Mouse (Mus musculus): Measurements from ENCODE around the gene Wdr5. TPM values are rescaled to one million over a fixed set of nuclear protein-coding genes. Genes with fewer than 3 reads are reported as not detected.

The Wdr5 gene
- polyA plus RNA-seq, 1 experiment from 2014 or later = 44.3 TPM

GRCm38 (mm10) chr2:27476303-27477192, 38.4 kb upstream of the Wdr5 start:
- TF ChIP-seq CTCF (IDR thresholded peaks at IDR 0.05) = no peak
- ATAC-seq = no peak
- ChIA-PET POLR2A (no interaction called here), CTCF (no interaction called here)
- H3K27me3 ChIP-seq = no peaks in the 10 kb centered on the region
- no peak for DNase-seq (ENCODE audit: low read depth, low spot score)
- in situ Hi-C loops (cut with MboI; ENCODE audit: low pct_unique_long_range_greater_than_20kb) = no loop called here

- in situ Hi-C loops (cut with MboI; ENCODE audit: low pct_unique_long_range_greater_than_20kb) = no loop called here
- CTCF ChIA-PET = interaction anchor here (1.5 kb wide), 1 partner anchor 25 kb away, joined by 3 read pairs; no protein-coding TSS in a partner anchor
- POLR2A ChIA-PET = no interaction called here
- ATAC-seq = no peak
- H3K27me3 ChIP-seq = no peaks in the 10 kb centered on the region
- DNase-seq (ENCODE audit: low read depth, low spot score) = no peak
- TF ChIP-seq CTCF (IDR thresholded peaks at IDR 0.05) = no peak
Measured at GRCm38 (mm10) chr2:27479821-27480220, 35.1 kb upstream of the Wdr5 start.

- no peak for TF ChIP-seq CTCF (IDR thresholded peaks at IDR 0.05)
- in situ Hi-C loops (cut with MboI; ENCODE audit: low pct_unique_long_range_greater_than_20kb) = no loop called here
- DNase-seq (ENCODE audit: low read depth, low spot score) = no peak
- no peaks in the 10 kb centered on the region for H3K27me3 ChIP-seq
- CTCF ChIA-PET = interaction anchor here (1.5 kb wide), 1 partner anchor 25 kb away, joined by 3 read pairs; no protein-coding TSS in a partner anchor
- POLR2A ChIA-PET = no interaction called here
- no peak for ATAC-seq
Measured at GRCm38 (mm10) chr2:27480367-27480766, 34.6 kb upstream of the Wdr5 start.

DNA sequence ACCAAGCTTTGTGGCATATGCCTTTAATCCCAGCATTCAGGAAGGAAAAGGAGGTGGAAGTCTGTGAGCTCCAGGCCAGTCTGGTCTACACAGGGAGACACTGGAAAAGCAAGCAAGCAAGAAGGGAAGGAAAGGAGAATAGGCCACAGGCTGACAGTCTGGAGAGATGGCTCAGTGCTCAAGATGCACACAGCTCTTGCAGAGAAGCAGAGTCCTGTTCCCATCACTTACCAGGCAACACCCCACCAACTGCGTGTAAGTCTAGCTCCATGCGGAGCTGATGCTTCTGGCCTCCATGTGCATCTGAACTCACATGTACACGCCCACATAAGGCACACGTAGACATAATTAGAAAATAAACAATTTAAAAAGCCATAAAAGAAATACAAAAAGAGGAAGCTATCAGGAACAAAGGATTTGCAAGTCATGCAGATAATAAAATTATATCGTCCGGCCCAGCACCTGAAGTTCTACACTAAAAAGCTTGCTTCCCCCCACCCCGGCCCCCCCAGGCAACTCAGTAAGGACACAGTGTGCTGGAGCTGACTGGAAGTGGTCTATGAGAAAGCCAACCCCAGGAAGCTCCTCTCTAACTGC, 32.6 kb upstream of the Wdr5 start:
- ChIA-PET CTCF (no interaction called here), POLR2A (interaction anchor here (0.6 kb wide), 1 partner anchor 90 kb away, joined by 4 read pairs; no protein-coding TSS in a partner anchor)
- no peaks in the 10 kb centered on the region for H3K27me3 ChIP-seq
- in situ Hi-C loops (cut with MboI; ENCODE audit: low pct_unique_long_range_greater_than_20kb) = no loop called here
- no peak for ATAC-seq
- no peak for DNase-seq (ENCODE audit: low read depth, low spot score)
- TF ChIP-seq CTCF (IDR thresholded peaks at IDR 0.05) = no peak

GRCm38 (mm10) chr2:27486725-27487124, 28.2 kb upstream of the Wdr5 start:
- ChIA-PET CTCF (no interaction called here), POLR2A (no interaction called here)
- no peak for TF ChIP-seq CTCF (IDR thresholded peaks at IDR 0.05)
- DNase-seq (ENCODE audit: low read depth, low spot score) (no peak), ATAC-seq (no peak)
- in situ Hi-C loops (cut with MboI; ENCODE audit: low pct_unique_long_range_greater_than_20kb) = no loop called here
- peaks cover 5% of the 10 kb centered on the region for H3K27me3 ChIP-seq

DNA sequence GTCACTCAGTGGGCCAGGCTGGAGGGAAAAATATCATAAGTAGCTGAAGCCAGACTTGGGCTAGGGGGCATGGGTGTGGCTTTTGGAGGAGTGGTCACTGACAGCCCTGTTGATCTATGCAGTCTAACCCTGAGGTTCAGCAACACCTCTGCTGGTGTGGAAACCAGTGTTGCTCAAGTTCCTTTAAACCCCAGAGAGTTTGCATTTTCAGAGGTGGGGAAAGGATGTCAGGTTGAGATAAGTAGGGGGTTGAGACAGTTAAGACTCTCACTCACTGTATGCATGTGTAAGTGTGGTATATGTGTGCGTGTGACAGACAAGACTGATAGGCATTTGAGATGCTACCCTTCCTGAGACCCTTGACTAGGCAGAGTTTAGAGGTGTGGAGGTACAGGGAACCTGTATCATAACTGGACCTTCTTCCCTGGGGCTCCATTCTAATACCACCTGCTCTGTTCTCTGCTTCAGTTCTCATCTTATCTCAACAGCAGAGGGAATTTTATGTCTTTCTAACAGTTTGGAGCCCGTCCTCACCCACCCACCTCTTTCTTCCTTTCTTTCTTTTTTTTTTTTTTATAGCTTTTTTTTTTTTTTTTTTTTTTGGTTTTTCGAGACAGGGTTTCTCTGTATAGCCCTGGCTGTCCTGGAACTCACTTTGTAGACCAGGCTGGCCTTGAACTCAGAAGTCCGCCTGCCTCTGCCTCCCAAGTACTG, 27.5 kb upstream of the Wdr5 start:
- ChIA-PET CTCF (no interaction called here), POLR2A (no interaction called here)
- DNase-seq (ENCODE audit: low read depth, low spot score) (no peak), ATAC-seq (no peak)
- TF ChIP-seq CTCF (IDR thresholded peaks at IDR 0.05) = no peak
- H3K27me3 ChIP-seq = peaks cover 5% of the 10 kb centered on the region
- in situ Hi-C loops (cut with MboI; ENCODE audit: low pct_unique_long_range_greater_than_20kb) = no loop called here

DNA sequence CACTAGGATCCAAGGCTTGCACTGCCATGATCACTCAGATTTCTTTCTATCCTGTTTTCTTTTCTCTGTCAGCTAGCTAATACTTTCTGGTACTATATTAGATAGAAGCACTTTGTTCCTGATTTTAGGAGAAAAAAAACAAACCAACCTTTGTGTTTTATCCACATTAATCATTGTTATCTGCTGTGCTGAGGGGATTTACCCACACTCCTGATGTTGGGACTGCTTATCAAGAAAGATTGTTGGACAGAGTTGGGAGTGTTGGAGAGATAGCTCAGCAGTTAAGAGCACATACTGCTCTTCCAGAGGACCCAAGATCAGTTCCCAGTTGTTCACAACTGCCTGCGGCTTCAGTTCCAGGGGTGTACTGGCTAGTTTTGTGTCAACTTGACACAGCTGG, 26.6 kb upstream of the Wdr5 start:
- CTCF ChIA-PET = no interaction called here
- H3K27me3 ChIP-seq = peaks cover 5% of the 10 kb centered on the region
- ATAC-seq (no peak), DNase-seq (ENCODE audit: low read depth, low spot score) (no peak)
- POLR2A ChIA-PET = no interaction called here
- TF ChIP-seq CTCF (IDR thresholded peaks at IDR 0.05) = no peak
- in situ Hi-C loops (cut with MboI; ENCODE audit: low pct_unique_long_range_greater_than_20kb) = no loop called here

DNA sequence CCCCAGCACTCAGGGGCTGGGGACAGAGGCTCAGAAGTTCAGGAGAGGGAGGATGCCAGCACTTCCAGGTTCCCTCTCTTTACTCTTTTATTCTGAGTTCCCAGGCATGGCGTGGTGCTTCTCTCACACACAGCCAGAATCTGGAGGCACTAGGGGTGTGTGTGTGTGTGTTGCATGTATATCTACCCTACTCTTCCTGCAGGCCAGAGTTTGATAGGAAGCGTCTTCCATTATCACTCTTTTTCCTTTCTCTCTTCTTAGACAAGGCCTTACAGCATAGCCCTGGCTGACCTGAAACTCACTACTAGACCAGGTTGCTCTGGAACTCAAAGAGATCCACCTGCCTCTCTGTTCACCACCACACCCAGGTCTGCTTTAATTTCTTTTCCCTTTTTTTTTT, 24.0 kb upstream of the Wdr5 start:
- ATAC-seq (no peak), DNase-seq (ENCODE audit: low read depth, low spot score) (no peak)
- ChIA-PET CTCF (no interaction called here), POLR2A (no interaction called here)
- H3K27me3 ChIP-seq = peaks cover 5% of the 10 kb centered on the region
- in situ Hi-C loops (cut with MboI; ENCODE audit: low pct_unique_long_range_greater_than_20kb) = no loop called here
- TF ChIP-seq CTCF (IDR thresholded peaks at IDR 0.05) = no peak

GRCm38 (mm10) chr2:27493971-27494370, 21.0 kb upstream of the Wdr5 start:
- DNase-seq (ENCODE audit: low read depth, low spot score) = no peak
- no peaks in the 10 kb centered on the region for H3K27me3 ChIP-seq
- in situ Hi-C loops (cut with MboI; ENCODE audit: low pct_unique_long_range_greater_than_20kb) = no loop called here
- ChIA-PET POLR2A (no interaction called here), CTCF (no interaction called here)
- no peak for TF ChIP-seq CTCF (IDR thresholded peaks at IDR 0.05)
- ATAC-seq = no peak

DNA sequence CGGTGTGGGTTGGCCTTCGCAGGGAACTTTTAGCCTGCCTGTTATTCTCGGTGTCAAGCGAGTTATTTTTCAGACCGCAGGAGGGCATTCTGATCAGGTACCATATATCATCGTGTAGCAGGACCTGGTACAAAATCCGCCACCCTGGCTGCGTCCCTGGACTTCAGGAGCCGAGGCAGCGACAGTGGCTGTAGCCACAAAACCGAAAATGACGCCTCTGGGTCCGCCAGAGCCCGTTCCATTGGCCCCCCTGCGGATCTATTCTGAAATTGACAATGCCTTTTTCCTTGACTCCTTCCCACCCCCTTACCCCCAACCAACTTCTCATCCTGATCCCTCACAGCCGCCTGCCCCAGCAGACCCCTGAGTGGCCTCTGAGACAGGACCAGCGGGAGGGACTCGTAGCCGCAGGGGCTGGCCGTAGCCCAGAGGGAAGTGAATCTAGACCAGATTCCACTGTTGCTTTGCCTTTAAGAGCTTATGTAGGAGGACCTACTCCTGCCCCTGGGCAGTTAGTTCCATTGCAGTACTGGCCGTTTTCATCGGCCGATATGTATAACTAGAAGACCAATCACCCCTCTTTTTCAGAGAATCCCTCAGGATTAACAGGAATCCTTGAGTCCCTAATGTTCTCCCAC, 18.4 kb upstream of the Wdr5 start:
- ATAC-seq (no peak), DNase-seq (ENCODE audit: low read depth, low spot score) (no peak)
- no peak for TF ChIP-seq CTCF (IDR thresholded peaks at IDR 0.05)
- in situ Hi-C loops (cut with MboI; ENCODE audit: low pct_unique_long_range_greater_than_20kb) = no loop called here
- H3K27me3 ChIP-seq = no peaks in the 10 kb centered on the region
- ChIA-PET POLR2A (no interaction called here), CTCF (no interaction called here)

Data from Patski (cell line).